Mouse (Mus musculus) myocyte (in vitro differentiated cells): Measurements from ENCODE around the gene Vangl1. TPM values are rescaled to one million over a fixed set of nuclear protein-coding genes. Genes with fewer than 3 reads are reported as not detected.

Experiments
- H3K27me3 ChIP-seq: one replicate; pipeline ENCODE4 v1.6.1; 2011; ENCODE audit not compliant: control insufficient read depth, insufficient read depth, insufficient read length
- H3K36me3 ChIP-seq: one replicate; pipeline ENCODE4 v1.6.1; 2011; ENCODE audit not compliant: control insufficient read depth, insufficient read depth
- H3K4me2 ChIP-seq: one replicate; pipeline ENCODE4 v1.6.1; 2011; ENCODE audit warnings: low read depth, control low read depth
- H3K4me3 ChIP-seq: one replicate; pipeline ENCODE4 v1.5.1; 2011; ENCODE audit warnings: mild to moderate bottlenecking, control low read depth, moderate library complexity
- H3K79me2 ChIP-seq: one replicate; pipeline ENCODE4 v1.6.1; 2011; ENCODE audit not compliant: control insufficient read depth, insufficient read depth
- H3ac ChIP-seq: one replicate; pipeline ENCODE4 v1.6.1; 2011; ENCODE audit not compliant: control insufficient read depth, insufficient read length
- CEBPB ChIP-seq: IDR thresholded peaks from 2 replicates; pipeline ENCODE4 v1.6.1; 2011; ENCODE audit warnings: mild to moderate bottlenecking, moderate library complexity; ENCODE audit not compliant: poor library complexity, insufficient read depth, severe bottlenecking
- E2F4 ChIP-seq: IDR thresholded peaks from one replicate; pipeline ENCODE4 v1.6.1; 2011; ENCODE audit warnings: mild to moderate bottlenecking, control low read depth, moderate library complexity; ENCODE audit not compliant: insufficient read depth
- MAX ChIP-seq: IDR thresholded peaks from one replicate; pipeline ENCODE4 v1.6.1; 2011; ENCODE audit warnings: low read depth, mild to moderate bottlenecking, control low read depth
- MYOD1 ChIP-seq, 3 experiments: IDR thresholded peaks; one replicate each; pipeline ENCODE4 v1.6.1; 2011; ENCODE audit warnings: control low read depth in 2 of 3, low read depth in 2 of 3, mild to moderate bottlenecking in 2 of 3, moderate library complexity in 1 of 3; ENCODE audit not compliant: insufficient read length in 2 of 3, control insufficient read depth in 1 of 3
- MYOG ChIP-seq, 3 experiments: IDR thresholded peaks; one replicate each; pipeline ENCODE4 v1.6.1; 2011; ENCODE audit warnings: control low read depth in 2 of 3, low read depth in 2 of 3, mild to moderate bottlenecking in 2 of 3; ENCODE audit not compliant: insufficient read length in 2 of 3, control insufficient read depth in 1 of 3, insufficient read depth in 1 of 3
- POLR2A ChIP-seq: IDR thresholded peaks from one replicate; pipeline ENCODE4 v1.6.1; 2011; ENCODE audit warnings: low read depth, mild to moderate bottlenecking, control low read depth, moderate library complexity; ENCODE audit not compliant: insufficient read length
- POLR2AphosphoS2 ChIP-seq: IDR thresholded peaks from one replicate; pipeline ENCODE4 v1.6.1; 2011; ENCODE audit warnings: low read depth, control low read depth; ENCODE audit not compliant: insufficient read length
- REST ChIP-seq: IDR thresholded peaks from one replicate; pipeline ENCODE4 v1.6.1; 2011; ENCODE audit warnings: mild to moderate bottlenecking, control low read depth, moderate library complexity; ENCODE audit not compliant: insufficient read depth, insufficient read length
- SRF ChIP-seq: IDR thresholded peaks from one replicate; pipeline ENCODE4 v1.6.1; 2011; ENCODE audit warnings: low read depth; ENCODE audit not compliant: control insufficient read depth, insufficient read length
- TCF12 ChIP-seq: IDR thresholded peaks from one replicate; pipeline ENCODE4 v1.6.1; 2011; ENCODE audit warnings: mild to moderate bottlenecking, control low read depth; ENCODE audit not compliant: poor library complexity, insufficient read depth, severe bottlenecking
- TCF3 ChIP-seq: IDR thresholded peaks from one replicate; pipeline ENCODE4 v1.6.1; 2011; ENCODE audit warnings: low read depth, control low read depth; ENCODE audit not compliant: insufficient read length
- USF1 ChIP-seq: IDR thresholded peaks from one replicate; pipeline ENCODE4 v1.6.1; 2011; ENCODE audit warnings: low read depth, mild to moderate bottlenecking, control low read depth, moderate library complexity
- polyA plus RNA-seq: library from polyadenylated mRNA; unstranded; fragments of >200 nt; fragmentation: generic; extraction: Trizol; gene quantifications from one replicate; pipeline ENCODE4 v1.2.1, GENCODE M21; 2012; ENCODE audit warnings: missing spikeins

The Vangl1 gene
- polyA plus RNA-seq, 1 experiment = 21.2 TPM

DNA sequence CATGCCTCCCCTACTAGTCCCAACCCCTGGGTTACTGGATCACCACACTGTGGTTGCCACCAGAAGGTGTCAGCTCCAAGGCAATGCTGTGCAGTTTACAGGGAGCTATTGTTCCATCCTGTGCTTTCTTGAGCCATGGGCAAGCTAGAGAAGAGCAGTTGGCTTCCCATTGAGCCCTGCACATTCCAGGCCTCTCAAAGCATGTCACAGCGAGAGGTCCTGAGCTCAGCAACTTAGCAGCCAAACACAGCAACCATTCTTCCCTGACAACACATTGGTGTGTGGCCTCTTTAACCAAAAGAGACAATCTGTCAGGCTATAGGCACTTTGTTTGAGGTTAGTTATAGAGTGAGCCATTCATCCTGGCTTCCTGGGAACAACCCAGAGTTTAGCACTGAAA is 78.9 kb downstream of the Vangl1 start:
- no peak for TF ChIP-seq MYOG (IDR thresholded peaks at IDR 0.05; ENCODE audit: control insufficient read depth in 1 of 3, insufficient read depth in 1 of 3, insufficient read length in 2 of 3, low read depth in 2 of 3)
- TF ChIP-seq POLR2A = no peak
- no peak for TF ChIP-seq MAX
- TF ChIP-seq REST = no peak
- no peak for TF ChIP-seq POLR2AphosphoS2
- TF ChIP-seq USF1 = no peak
- no peak for TF ChIP-seq TCF12
- TF ChIP-seq MYOD1 (IDR thresholded peaks at IDR 0.05; ENCODE audit: control insufficient read depth in 1 of 3, insufficient read length in 2 of 3, low read depth in 2 of 3) = no peak
- no peak for TF ChIP-seq TCF3
- TF ChIP-seq CEBPB = no peak
- no peak for TF ChIP-seq SRF
- TF ChIP-seq E2F4 = no peak
- H3K27me3 ChIP-seq = no peaks in the 10 kb centered on the region
- H3K4me2 ChIP-seq = no peak overlapping the region
- H3K79me2 ChIP-seq = no peaks in the 10 kb centered on the region
- H3K4me3 ChIP-seq = no peak overlapping the region
- H3ac ChIP-seq = no peak overlapping the region
- peaks cover 4% of the 10 kb centered on the region for H3K36me3 ChIP-seq

DNA sequence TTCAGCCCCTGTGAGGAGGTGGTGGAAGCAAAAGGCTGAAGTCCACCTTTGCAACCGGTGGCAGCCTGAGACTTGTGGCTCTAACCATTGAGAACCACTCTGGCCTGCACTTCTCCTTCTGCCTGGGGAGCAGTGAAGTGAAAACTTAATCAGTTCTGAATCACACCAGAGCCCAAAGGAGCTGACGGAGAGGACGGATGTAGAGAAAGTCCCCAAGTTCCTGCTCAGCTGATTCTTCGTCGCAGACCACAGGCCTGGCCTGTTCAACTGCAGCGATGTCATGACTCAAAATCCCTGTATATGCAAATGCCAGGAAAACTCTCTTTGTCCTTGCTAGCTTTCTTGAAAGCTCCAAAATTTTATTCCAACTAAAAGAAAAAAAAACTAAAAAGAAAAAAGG is 80.8 kb downstream of the Vangl1 start:
- no peak for TF ChIP-seq POLR2AphosphoS2
- TF ChIP-seq MYOG (IDR thresholded peaks at IDR 0.05; ENCODE audit: control insufficient read depth in 1 of 3, insufficient read depth in 1 of 3, insufficient read length in 2 of 3, low read depth in 2 of 3) = no peak
- no peak for TF ChIP-seq REST
- no peak for TF ChIP-seq CEBPB
- no peak for TF ChIP-seq E2F4
- no peak for TF ChIP-seq SRF
- no peak for TF ChIP-seq TCF12
- TF ChIP-seq TCF3 = no peak
- no peak for TF ChIP-seq MYOD1 (IDR thresholded peaks at IDR 0.05; ENCODE audit: control insufficient read depth in 1 of 3, insufficient read length in 2 of 3, low read depth in 2 of 3)
- TF ChIP-seq MAX = no peak
- no peak for TF ChIP-seq POLR2A
- no peak for TF ChIP-seq USF1
- H3K79me2 ChIP-seq = no peaks in the 10 kb centered on the region
- H3K36me3 ChIP-seq = peaks cover 4% of the 10 kb centered on the region
- no peak overlapping the region for H3K4me2 ChIP-seq
- no peaks in the 10 kb centered on the region for H3K27me3 ChIP-seq
- H3ac ChIP-seq = no peak overlapping the region
- no peak overlapping the region for H3K4me3 ChIP-seq

DNA sequence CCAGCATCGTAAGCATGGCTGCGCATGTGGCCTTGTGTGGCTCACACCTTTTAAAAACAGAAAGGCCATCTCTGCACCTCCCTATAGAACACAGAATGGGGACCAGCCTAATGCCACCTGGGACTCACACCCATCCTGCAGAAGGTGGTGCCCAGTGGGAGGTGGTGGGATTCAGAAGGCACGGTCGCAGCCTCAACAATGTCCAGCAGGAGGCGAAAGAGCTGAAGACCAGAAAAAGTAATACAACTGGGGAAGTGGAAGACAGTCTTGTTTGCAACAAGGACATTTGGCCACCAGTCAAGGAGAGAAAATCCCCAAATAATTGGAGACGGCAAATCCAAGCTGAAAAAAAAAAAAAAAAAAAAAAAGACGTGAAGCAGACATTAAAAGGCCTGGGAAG is 82.4 kb downstream of the Vangl1 start:
- Histone ChIP-seq H3K79me2 (no peaks in the 10 kb centered on the region), H3K4me3 (no peak overlapping the region), H3K27me3 (no peaks in the 10 kb centered on the region), H3ac (no peak overlapping the region), H3K4me2 (no peak overlapping the region), H3K36me3 (peaks cover 4% of the 10 kb centered on the region)
- TF ChIP-seq TCF3 (no peak), E2F4 (no peak), SRF (no peak), USF1 (no peak), MAX (no peak), REST (no peak), MYOD1 (IDR thresholded peaks at IDR 0.05; ENCODE audit: control insufficient read depth in 1 of 3, insufficient read length in 2 of 3, low read depth in 2 of 3) (no peak), CEBPB (no peak), POLR2AphosphoS2 (no peak), POLR2A (no peak), MYOG (IDR thresholded peaks at IDR 0.05; ENCODE audit: control insufficient read depth in 1 of 3, insufficient read depth in 1 of 3, insufficient read length in 2 of 3, low read depth in 2 of 3) (no peak), TCF12 (no peak)

DNA sequence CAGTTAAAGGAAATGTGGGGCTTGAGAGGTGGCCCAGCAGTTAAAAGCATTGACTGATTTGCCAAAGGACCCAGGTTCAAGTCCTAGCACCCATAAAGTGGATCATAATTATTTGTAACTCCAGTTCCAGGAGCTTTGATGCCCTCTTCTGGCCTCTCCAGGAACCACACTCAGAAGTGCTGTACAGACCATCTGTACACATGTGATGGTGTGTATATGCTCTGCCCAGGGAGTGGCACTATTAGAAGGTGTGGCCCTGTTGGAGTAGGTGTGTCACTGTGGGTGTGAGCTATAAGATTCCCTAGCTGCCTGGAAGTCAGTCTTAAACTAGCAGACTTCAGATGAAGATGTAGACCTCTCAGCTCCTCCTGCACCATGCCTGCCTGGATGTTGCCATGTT is 83.5 kb downstream of the Vangl1 start:
- no peak overlapping the region for H3K4me2 ChIP-seq
- H3K36me3 ChIP-seq = peaks cover 4% of the 10 kb centered on the region
- TF ChIP-seq REST (no peak), E2F4 (no peak), TCF12 (no peak), POLR2A (no peak), POLR2AphosphoS2 (no peak), SRF (no peak), USF1 (no peak), MAX (no peak), CEBPB (no peak), MYOG (IDR thresholded peaks at IDR 0.05; ENCODE audit: control insufficient read depth in 1 of 3, insufficient read depth in 1 of 3, insufficient read length in 2 of 3, low read depth in 2 of 3) (no peak), TCF3 (no peak), MYOD1 (IDR thresholded peaks at IDR 0.05; ENCODE audit: control insufficient read depth in 1 of 3, insufficient read length in 2 of 3, low read depth in 2 of 3) (no peak)
- H3K27me3 ChIP-seq = no peaks in the 10 kb centered on the region
- H3K4me3 ChIP-seq = no peak overlapping the region
- H3ac ChIP-seq = no peak overlapping the region
- no peaks in the 10 kb centered on the region for H3K79me2 ChIP-seq
